Mouse (Mus musculus): ENCODE data around the gene Mfsd13b. TPM values are rescaled to one million over a fixed set of nuclear protein-coding genes. Genes with fewer than 3 reads are reported as not detected.

Mfsd13b gene
- 0.01 and 0.05 TPM in 2 replicates for polyA plus RNA-seq (2012; rRNA removed)

GRCm38 (mm10) chr7:120982200-120982841 lies at the start of gene Mfsd13b, which contains the start of gene Cdr2:
Mfsd13b (plus strand) TSS chr7:120982509.
Cdr2 (minus strand) TSS chr7:120982312.

GRCm38 (mm10) chr7:121033856-121034652 lies 51.7 kb downstream of the Mfsd13b start, which contains the start of gene Mettl9:
Mettl9 (plus strand) TSS chr7:121034445.

Other genes with a start within 250 kb of the Mfsd13b start
- 0.02 and 0.03 TPM in 2 replicates for gene Vwa3a, start 243.2 kb upstream of the Mfsd13b start, polyA plus RNA-seq (2012; rRNA removed)
- gene Gm5737, start 170.1 kb upstream of the Mfsd13b start, polyA plus RNA-seq (2012; rRNA removed): not detected in 2 replicates
- 28.6 and 30.2 TPM in 2 replicates for gene Eef2k, start 139.7 kb upstream of the Mfsd13b start, polyA plus RNA-seq (2012; rRNA removed)
- gene Polr3e, start 64.8 kb upstream of the Mfsd13b start, polyA plus RNA-seq (2012; rRNA removed): 8.8 and 10.4 TPM in 2 replicates
- 89.4 and 102 TPM in 2 replicates for gene Cdr2, start 197 bp upstream of the Mfsd13b start, polyA plus RNA-seq (2012; rRNA removed)
- gene Mettl9, start 51.9 kb downstream of the Mfsd13b start, polyA plus RNA-seq (2012; rRNA removed): 19.4 and 21.3 TPM in 2 replicates
- gene Igsf6, start 92.1 kb downstream of the Mfsd13b start, polyA plus RNA-seq (2012; rRNA removed): 4.2 and 7.0 TPM in 2 replicates
- gene Otoa, start 99.1 kb downstream of the Mfsd13b start, polyA plus RNA-seq (2012; rRNA removed): 0.02 and 0.05 TPM in 2 replicates